Mouse (Mus musculus): ENCODE results near the gene Pcdh9. TPM values are rescaled to one million over a fixed set of nuclear protein-coding genes. Genes with fewer than 3 reads are reported as not detected.

The Pcdh9 gene
- not detected in 2 replicates for polyA plus RNA-seq (2012; ENCODE audit: insufficient read depth, insufficient read length, low replicate concordance, missing spikeins)

- Histone ChIP-seq H3K4me3 (ENCODE audit: insufficient read depth, low read depth, low read length) (peak within 1 kb of the TSS; percentile 75), H3K4me1 (ENCODE audit: control insufficient read depth, insufficient read depth, low read length) (peaks cover 4% of the 10 kb centered on the region; the same call in 1 of the 2 replicates), H3K27ac (ENCODE audit: insufficient read depth, low read depth, low read length) (peak within 1 kb of the TSS; percentile 88)
- peak; percentile 74 for TF ChIP-seq POLR2A (IDR thresholded peaks at IDR 0.05; ENCODE audit: insufficient read depth, low read depth, low read length)
- TF ChIP-seq CTCF (IDR thresholded peaks at IDR 0.05; ENCODE audit: insufficient read depth, low read depth, low read length) = no peak; the same call in 1 of the 2 replicates
- WGBS = under 1% methylated on average over 50 of the region's 50 CpGs
Observed at GRCm38 (mm10) chr14:93890519-93891370, at the start of gene Pcdh9. Pcdh9 (minus strand) TSS chr14:93890679.

GRCm38 (mm10) chr14:93906928-93907327, 16.4 kb upstream of the Pcdh9 start:
- TF ChIP-seq CTCF (IDR thresholded peaks at IDR 0.05; ENCODE audit: insufficient read depth, low read depth, low read length) (no peak), POLR2A (IDR thresholded peaks at IDR 0.05; ENCODE audit: insufficient read depth, low read depth, low read length) (no peak)
- WGBS = 85% methylated on average over 1 of the region's 1 CpGs
- no peak overlapping the region for H3K27ac ChIP-seq (ENCODE audit: insufficient read depth, low read depth, low read length)

GRCm38 (mm10) chr14:93898533-93898932, 8.1 kb upstream of the Pcdh9 start:
- Histone ChIP-seq H3K4me1 (ENCODE audit: control insufficient read depth, insufficient read depth, low read length) (no peaks in the 10 kb centered on the region), H3K4me3 (ENCODE audit: insufficient read depth, low read depth, low read length) (no peak overlapping the region), H3K27ac (ENCODE audit: insufficient read depth, low read depth, low read length) (no peak overlapping the region)
- TF ChIP-seq POLR2A (IDR thresholded peaks at IDR 0.05; ENCODE audit: insufficient read depth, low read depth, low read length) (no peak), CTCF (IDR thresholded peaks at IDR 0.05; ENCODE audit: insufficient read depth, low read depth, low read length) (no peak)

More at GRCm38 (mm10) chr14:93906928-93907327, 16.4 kb upstream of the Pcdh9 start:
- Histone ChIP-seq H3K4me3 (ENCODE audit: insufficient read depth, low read depth, low read length) (no peak overlapping the region), H3K4me1 (ENCODE audit: control insufficient read depth, insufficient read depth, low read length) (no peaks in the 10 kb centered on the region)

GRCm38 (mm10) chr14:93895131-93895530, 4.7 kb upstream of the Pcdh9 start:
- Histone ChIP-seq H3K4me1 (ENCODE audit: control insufficient read depth, insufficient read depth, low read length) (no peaks in the 10 kb centered on the region), H3K27ac (ENCODE audit: insufficient read depth, low read depth, low read length) (no peak overlapping the region), H3K4me3 (ENCODE audit: insufficient read depth, low read depth, low read length) (no peak overlapping the region)
- TF ChIP-seq CTCF (IDR thresholded peaks at IDR 0.05; ENCODE audit: insufficient read depth, low read depth, low read length) (no peak), POLR2A (IDR thresholded peaks at IDR 0.05; ENCODE audit: insufficient read depth, low read depth, low read length) (no peak)
- WGBS = 85% methylated on average over 3 of the region's 3 CpGs

- TF ChIP-seq POLR2A (IDR thresholded peaks at IDR 0.05; ENCODE audit: insufficient read depth, low read depth, low read length) (no peak), CTCF (IDR thresholded peaks at IDR 0.05; ENCODE audit: insufficient read depth, low read depth, low read length) (no peak)
- WGBS = under 1% methylated on average over 13 of the region's 13 CpGs
- peak overlapping the region; percentile 88 for H3K27ac ChIP-seq (ENCODE audit: insufficient read depth, low read depth, low read length)
- no peaks in the 10 kb centered on the region for H3K4me1 ChIP-seq (ENCODE audit: control insufficient read depth, insufficient read depth, low read length)
- peak overlapping the region; percentile 75 for H3K4me3 ChIP-seq (ENCODE audit: insufficient read depth, low read depth, low read length)
Observed at GRCm38 (mm10) chr14:93891371-93891746, 880 bp upstream of the Pcdh9 start.

GRCm38 (mm10) chr14:93889839-93890518, 500 bp downstream of the Pcdh9 start:
- under 1% methylated on average over 20 of the region's 20 CpGs for WGBS
- TF ChIP-seq POLR2A (IDR thresholded peaks at IDR 0.05; ENCODE audit: insufficient read depth, low read depth, low read length) (no peak), CTCF (IDR thresholded peaks at IDR 0.05; ENCODE audit: insufficient read depth, low read depth, low read length) (no peak)
- Histone ChIP-seq H3K4me1 (ENCODE audit: control insufficient read depth, insufficient read depth, low read length) (peaks cover 7% of the 10 kb centered on the region), H3K27ac (ENCODE audit: insufficient read depth, low read depth, low read length) (peak overlapping the region; percentile 62), H3K4me3 (ENCODE audit: insufficient read depth, low read depth, low read length) (peak overlapping the region; percentile 75)

GRCm38 (mm10) chr14:93889231-93889630, 1.2 kb downstream of the Pcdh9 start:
- TF ChIP-seq CTCF (IDR thresholded peaks at IDR 0.05; ENCODE audit: insufficient read depth, low read depth, low read length) = no peak
- H3K4me3 ChIP-seq (ENCODE audit: insufficient read depth, low read depth, low read length) = peak overlapping the region; percentile 75
- H3K4me1 ChIP-seq (ENCODE audit: control insufficient read depth, insufficient read depth, low read length) = peaks cover 7% of the 10 kb centered on the region
- WGBS = 4% methylated on average over 6 of the region's 6 CpGs
- H3K27ac ChIP-seq (ENCODE audit: insufficient read depth, low read depth, low read length) = no peak overlapping the region

- Histone ChIP-seq H3K4me3 (ENCODE audit: insufficient read depth, low read depth, low read length) (peak overlapping the region; percentile 38), H3K27ac (ENCODE audit: insufficient read depth, low read depth, low read length) (0 out of 2 replicates have a peak overlapping the region, but pooled peaks have one; percentile 35), H3K4me1 (ENCODE audit: control insufficient read depth, insufficient read depth, low read length) (peaks cover 7% of the 10 kb centered on the region)
- TF ChIP-seq CTCF (IDR thresholded peaks at IDR 0.05; ENCODE audit: insufficient read depth, low read depth, low read length) = no peak
- no peak for TF ChIP-seq POLR2A (IDR thresholded peaks at IDR 0.05; ENCODE audit: insufficient read depth, low read depth, low read length)
- WGBS = 17% methylated on average over 5 of the region's 5 CpGs
Observed at GRCm38 (mm10) chr14:93888346-93888745, 2.1 kb downstream of the Pcdh9 start.

GRCm38 (mm10) chr14:93887066-93887465, 3.4 kb downstream of the Pcdh9 start:
- H3K4me3 ChIP-seq (ENCODE audit: insufficient read depth, low read depth, low read length) = peak overlapping the region; percentile 24; the same call in 1 of the 2 replicates
- 17% methylated on average over 7 of the region's 7 CpGs for WGBS
- H3K27ac ChIP-seq (ENCODE audit: insufficient read depth, low read depth, low read length) = 0 out of 2 replicates have a peak overlapping the region, but pooled peaks have one; percentile 18
- TF ChIP-seq POLR2A (IDR thresholded peaks at IDR 0.05; ENCODE audit: insufficient read depth, low read depth, low read length) = no peak
- no peak for TF ChIP-seq CTCF (IDR thresholded peaks at IDR 0.05; ENCODE audit: insufficient read depth, low read depth, low read length)
- peaks cover 7% of the 10 kb centered on the region for H3K4me1 ChIP-seq (ENCODE audit: control insufficient read depth, insufficient read depth, low read length)
